Mouse (Mus musculus) frontal cortex, adult 2 months (tissue): Measurements from ENCODE around the gene Rnf10. TPM values are rescaled to one million over a fixed set of nuclear protein-coding genes. Genes with fewer than 3 reads are reported as not detected.

ENCODE experiments used
- DNase-seq, 2 experiments: peaks; one replicate each; pipeline ENCODE4 v3.0.0; 2022; ENCODE audit warnings: low spot score in 1 of 2; ENCODE audit errors: extremely low spot score in 1 of 2
- polyA plus RNA-seq: library from polyadenylated mRNA; depleted of rRNA; stranded (reverse); fragments of >200 nt; gene quantifications from 2 replicates; pipeline ENCODE4 v1.2.3, GENCODE M21; 2012

Rnf10 gene
- polyA plus RNA-seq, 1 experiment: 177 TPM

GRCm38 (mm10) chr5:115237803-115238728 is 34.6 kb downstream of the Rnf10 start:
- peak; percentile 78 to 94 for DNase-seq

GRCm38 (mm10) chr5:115235786-115236263 is 36.9 kb downstream of the Rnf10 start, which contains the start of gene Pop5:
TSS of gene Pop5 (plus strand) at chr5:115235836.
- DNase-seq: peak; percentile 73 to 96

DNA sequence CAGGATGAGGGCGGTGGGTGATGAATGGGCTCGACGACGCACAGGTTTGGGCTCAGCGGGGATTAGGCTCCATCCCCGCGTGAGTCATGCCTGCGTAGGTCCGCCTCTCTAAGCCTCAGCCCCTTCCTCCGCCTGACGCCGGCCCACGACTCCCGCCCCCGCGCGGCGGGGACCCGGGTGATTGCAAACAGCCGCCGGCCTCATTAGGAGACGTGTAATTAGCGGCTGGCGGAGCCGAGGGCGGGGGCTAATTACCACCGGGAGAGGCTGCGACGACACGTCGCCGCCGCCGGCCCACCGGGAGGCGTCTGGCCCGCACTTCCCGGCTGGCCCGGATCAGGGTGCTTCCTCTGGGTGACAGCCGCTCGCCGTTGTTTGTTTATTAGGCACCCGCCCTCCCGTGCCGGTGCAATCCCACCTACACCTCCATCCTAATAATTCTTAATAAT is 37.4 kb downstream of the Rnf10 start:
- peak; percentile 49 to 77 for DNase-seq

GRCm38 (mm10) chr5:115234519-115234918 is 38.2 kb downstream of the Rnf10 start:
- peak in 1 of 2 experiments; percentile 54 for DNase-seq

DNA sequence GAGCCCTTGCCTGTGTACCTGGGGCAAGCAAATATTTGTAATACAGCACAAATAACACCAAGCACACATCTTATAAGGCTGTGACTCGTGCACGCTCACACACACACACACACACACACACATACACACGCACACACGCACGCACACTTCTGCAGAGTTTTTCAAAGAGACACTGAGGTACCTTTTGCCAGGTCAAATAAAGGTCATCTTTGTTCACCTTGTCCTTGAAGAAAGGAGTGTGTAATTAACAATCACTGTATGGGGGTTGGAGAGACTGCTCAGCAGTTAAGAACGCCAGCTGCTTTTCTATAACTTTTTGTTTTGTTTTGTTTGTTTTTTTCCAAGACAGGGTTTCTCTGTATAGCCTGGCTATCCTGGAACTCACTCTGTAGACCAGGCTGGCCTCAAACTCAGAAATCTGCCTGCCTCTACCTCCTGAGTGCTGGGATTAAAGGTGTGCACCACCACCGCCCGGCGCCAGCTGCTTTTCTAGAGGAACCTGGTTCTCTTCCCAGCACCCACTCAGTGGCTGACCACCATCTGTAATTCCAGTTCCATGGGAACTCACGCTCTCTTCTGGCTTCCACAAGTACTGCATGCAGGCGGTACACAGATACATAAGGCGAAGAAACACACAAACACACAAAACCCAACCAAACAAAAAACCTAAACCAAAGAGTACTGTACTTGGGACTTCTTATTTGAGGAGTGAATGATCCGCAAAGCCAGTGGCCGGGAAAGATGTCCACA is 39.5 kb downstream of the Rnf10 start:
- no peak for DNase-seq

DNA sequence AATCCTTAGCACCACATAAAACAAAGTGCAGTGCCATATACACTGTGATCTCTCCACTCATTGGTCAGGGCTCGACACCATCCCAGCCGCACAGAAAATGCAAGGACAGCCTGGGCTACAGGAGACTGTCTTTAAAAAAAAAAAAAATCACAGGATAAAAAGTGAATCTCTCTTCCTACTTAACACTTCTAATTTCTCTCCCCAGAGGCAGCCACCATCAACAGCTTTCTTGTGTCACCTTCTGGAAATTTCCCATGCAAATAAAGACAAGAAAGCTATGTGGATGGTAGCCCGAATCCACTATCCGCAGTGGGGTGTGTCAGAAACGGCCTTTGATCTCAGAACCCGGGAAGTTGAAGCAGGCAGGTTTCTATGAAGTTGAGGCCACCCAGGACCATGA is 40.2 kb downstream of the Rnf10 start:
- DNase-seq: no peak

- DNase-seq: no peak
These were observed 41.1 kb downstream of the Rnf10 start for GRCm38 (mm10) chr5:115231552-115232120.

GRCm38 (mm10) chr5:115230830-115231551 is 41.7 kb downstream of the Rnf10 start:
- DNase-seq: peak; percentile 69 to 81

DNA sequence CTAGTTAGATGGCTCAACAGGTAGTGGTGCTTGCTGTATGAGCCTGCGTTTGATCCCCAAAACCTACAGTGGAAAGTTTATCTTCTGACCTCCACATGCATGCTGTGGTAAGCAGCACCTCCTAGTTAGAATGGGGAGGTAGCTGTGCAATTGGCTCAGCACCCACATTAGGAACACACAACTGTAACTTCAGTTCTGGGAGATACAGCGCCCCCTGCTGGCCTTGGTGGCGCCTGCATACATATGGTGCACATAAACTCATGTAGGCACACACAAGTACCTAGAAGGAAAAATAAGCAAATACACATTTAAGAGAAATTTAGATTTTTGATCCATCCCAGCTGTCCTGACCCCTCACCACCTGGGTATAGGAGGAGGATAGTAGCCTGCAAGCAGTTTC is 50.2 kb downstream of the Rnf10 start:
- no peak for DNase-seq

DNA sequence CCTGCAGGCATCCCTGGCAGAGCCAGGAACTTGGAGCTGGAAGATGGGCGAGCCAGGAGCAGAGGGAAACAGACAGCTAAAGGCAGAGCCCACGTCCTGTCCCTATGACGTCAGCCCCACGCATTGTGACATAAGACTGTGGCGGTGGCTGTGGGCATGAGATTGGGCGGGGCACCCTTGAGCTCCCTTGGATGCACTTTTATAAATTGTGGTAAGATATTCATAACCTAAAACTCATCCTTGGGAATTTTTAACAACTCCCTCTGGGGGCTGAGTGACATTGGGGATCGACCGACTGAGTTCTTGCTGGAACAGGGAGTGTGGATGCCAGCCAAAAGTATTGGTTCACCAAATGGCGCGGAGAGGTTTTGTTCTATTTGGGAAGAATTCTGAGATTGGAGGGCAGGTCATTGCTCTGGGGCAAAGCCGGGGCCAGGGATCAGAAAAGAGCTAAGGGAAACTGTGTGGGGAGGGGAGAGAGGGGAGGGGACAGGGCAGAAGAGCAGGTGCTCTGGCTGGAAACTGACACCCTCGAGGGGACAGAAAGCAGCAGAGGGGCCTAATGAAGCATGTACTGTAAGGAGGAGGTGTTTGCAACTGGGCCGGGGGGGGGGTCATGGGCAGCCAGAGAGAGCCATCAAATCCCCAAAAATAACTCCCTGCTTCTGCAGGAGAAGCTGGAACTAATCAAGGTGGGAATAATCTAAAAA is 51.6 kb downstream of the Rnf10 start:
- DNase-seq: peak; percentile 65 to 83

- no peak for DNase-seq
These were observed 54.7 kb downstream of the Rnf10 start for GRCm38 (mm10) chr5:115217998-115218397.

DNA sequence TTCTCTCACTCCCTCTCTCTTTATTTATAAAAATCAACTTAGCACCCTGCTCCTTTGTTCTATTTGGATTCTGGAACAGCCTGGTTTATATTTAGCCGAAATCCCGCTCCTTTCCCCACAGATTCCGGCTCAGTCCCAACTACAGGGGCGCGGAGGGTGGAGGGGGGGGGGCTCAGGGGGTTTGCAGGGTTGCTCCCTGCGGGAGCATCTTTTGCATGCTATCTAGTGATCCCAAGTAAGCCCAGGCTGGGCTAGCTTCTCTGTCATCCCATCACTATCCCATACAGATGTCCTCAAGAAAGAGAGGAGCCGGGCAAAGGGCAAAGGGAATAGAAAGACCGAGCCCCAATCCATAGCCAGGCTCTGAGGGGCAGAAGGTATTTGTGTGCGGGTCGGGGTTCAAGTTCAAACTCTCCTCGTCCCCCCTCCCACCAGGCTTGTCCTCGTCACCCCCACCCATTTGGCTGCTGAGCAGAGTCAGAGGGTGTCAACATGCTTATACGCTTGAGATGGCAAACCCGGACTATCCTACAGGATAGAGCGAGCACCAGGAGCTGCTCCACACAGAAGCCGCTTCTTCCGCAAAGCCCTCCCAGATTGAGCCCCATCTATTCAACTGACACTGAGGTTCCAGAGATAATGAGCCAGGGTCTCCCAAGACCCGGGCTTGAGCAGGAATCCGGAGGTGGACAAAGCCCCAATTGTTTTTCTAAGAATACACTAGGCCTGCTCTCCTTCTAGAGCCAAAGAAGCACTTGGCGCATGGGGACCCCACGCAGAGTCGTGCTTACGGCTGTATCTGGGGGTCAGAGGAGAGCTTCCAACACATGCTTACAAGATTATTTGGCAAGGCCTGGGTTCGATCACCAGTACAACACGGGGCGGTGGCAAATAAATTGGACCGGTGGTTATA is 57.2 kb downstream of the Rnf10 start:
- DNase-seq: no peak

GRCm38 (mm10) chr5:115214864-115215263 is 57.8 kb downstream of the Rnf10 start:
- peak in 1 of 2 experiments; percentile 79 for DNase-seq

DNA sequence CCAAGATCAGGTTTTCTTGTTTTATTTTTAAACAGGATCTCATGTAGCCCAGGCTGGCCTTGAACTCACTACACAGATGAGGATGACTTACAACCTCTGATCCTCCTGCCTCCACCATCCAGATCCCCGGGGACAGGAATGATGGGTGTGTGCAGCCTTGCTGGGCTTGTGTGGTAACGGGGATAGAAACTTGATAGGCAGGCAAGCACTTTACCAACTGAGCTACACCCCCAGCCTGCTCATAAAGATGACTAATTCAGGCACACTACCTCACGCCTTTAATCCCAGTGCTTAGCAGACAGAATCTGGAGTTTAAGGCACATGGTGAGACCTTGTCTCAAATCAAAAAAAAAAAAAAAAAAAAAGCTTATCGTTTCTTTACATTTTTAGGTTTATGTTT is 59.8 kb downstream of the Rnf10 start:
- DNase-seq: peak in 1 of 2 experiments; percentile 68

GRCm38 (mm10) chr5:115212451-115212850 is 60.2 kb downstream of the Rnf10 start:
- no peak for DNase-seq

- DNase-seq: no peak
These were observed 62.3 kb downstream of the Rnf10 start for GRCm38 (mm10) chr5:115210380-115210779.

GRCm38 (mm10) chr5:115208601-115209000 is 64.1 kb downstream of the Rnf10 start:
- DNase-seq: no peak

GRCm38 (mm10) chr5:115207892-115208291 is 64.8 kb downstream of the Rnf10 start:
- DNase-seq: no peak

- DNase-seq: no peak
These were observed 65.5 kb downstream of the Rnf10 start for GRCm38 (mm10) chr5:115207244-115207643.
